Mouse (Mus musculus): ENCODE data around the gene Larp1. TPM values are rescaled to one million over a fixed set of nuclear protein-coding genes. Genes with fewer than 3 reads are reported as not detected.

The Larp1 gene
- polyA plus RNA-seq, 1 experiment from 2014 or later: 23.4 TPM

DNA sequence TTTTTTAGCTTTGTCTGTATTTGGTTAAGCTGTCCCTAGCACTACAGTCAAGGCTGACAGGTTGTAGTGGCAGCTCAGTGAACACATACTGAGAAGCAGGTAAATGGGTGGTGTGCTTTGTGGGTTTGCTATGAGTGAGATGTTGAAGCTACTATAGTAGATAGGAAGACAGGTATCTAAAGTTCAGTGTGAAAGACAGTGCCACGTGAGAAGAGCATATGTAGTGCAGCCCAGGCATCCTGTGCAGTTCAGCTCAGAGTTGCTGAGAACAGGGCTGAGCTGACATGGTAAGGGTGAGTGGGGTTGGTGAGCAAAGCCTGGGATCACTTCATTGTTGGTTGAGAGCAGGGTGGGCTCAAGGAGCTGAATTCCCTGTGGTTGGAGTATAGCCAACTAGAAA is 8.6 kb downstream of the Larp1 start:
- ATAC-seq (ENCODE audit: low read depth): no peak
- H3K27me3 ChIP-seq (ENCODE audit: control insufficient read depth, insufficient read depth, low read length): no peaks in the 10 kb centered on the region
- no peaks in the 10 kb centered on the region for H3K9me3 ChIP-seq (ENCODE audit: control insufficient read depth, low read length)
- H3K9ac ChIP-seq (replicated peaks; ENCODE audit: low read depth, low read length): no peak overlapping the region
- WGBS: 83% methylated on average over 1 of the region's 1 CpGs
- H3K36me3 ChIP-seq (ENCODE audit: control insufficient read depth, insufficient read depth, low read length): no peaks in the 10 kb centered on the region
- H3K27ac ChIP-seq (ENCODE audit: low read depth, low read length): no peak overlapping the region
- no peak overlapping the region for H3K4me2 ChIP-seq (ENCODE audit: low read depth, low read length)
- H3K4me1 ChIP-seq (ENCODE audit: control insufficient read depth, insufficient read depth, low read length): peaks cover 4% of the 10 kb centered on the region; the same call in 1 of the 2 replicates
- H3K4me3 ChIP-seq (ENCODE audit: low read depth, low read length): no peak overlapping the region

DNA sequence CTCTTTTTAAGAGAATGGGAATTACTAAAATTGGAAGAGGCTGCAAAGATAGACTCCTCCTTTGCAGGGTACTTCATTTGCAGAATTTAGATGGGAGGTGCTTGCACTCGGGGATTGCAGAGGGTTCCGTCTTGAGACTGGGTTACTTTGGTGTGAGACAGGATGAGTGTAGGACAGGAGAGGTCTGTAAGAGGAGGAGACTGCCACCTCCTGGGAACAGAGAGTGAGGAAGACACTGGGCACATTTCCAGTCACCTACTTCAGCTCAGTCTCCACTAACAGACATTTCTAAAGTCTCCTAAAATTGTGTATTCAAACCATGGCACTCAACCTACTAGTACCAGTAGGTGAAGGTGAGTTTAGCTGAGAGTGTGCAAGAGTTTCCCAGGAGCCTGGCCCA is 9.4 kb downstream of the Larp1 start:
- no peak for ATAC-seq (ENCODE audit: low read depth)
- no peaks in the 10 kb centered on the region for H3K9me3 ChIP-seq (ENCODE audit: control insufficient read depth, low read length)
- no peak overlapping the region for H3K4me3 ChIP-seq (ENCODE audit: low read depth, low read length)
- H3K4me1 ChIP-seq (ENCODE audit: control insufficient read depth, insufficient read depth, low read length): peaks cover 4% of the 10 kb centered on the region; the same call in 1 of the 2 replicates
- no peak overlapping the region for H3K4me2 ChIP-seq (ENCODE audit: low read depth, low read length)
- H3K27me3 ChIP-seq (ENCODE audit: control insufficient read depth, insufficient read depth, low read length): no peaks in the 10 kb centered on the region
- H3K36me3 ChIP-seq (ENCODE audit: control insufficient read depth, insufficient read depth, low read length): no peaks in the 10 kb centered on the region
- 82% methylated on average over 2 of the region's 2 CpGs for WGBS
- H3K9ac ChIP-seq (replicated peaks; ENCODE audit: low read depth, low read length): no peak overlapping the region
- H3K27ac ChIP-seq (ENCODE audit: low read depth, low read length): no peak overlapping the region

- no peak for ATAC-seq (ENCODE audit: low read depth)
- 95% methylated on average over 4 of the region's 4 CpGs for WGBS
- H3K9me3 ChIP-seq (ENCODE audit: control insufficient read depth, low read length): no peaks in the 10 kb centered on the region
- H3K27ac ChIP-seq (ENCODE audit: low read depth, low read length): no peak overlapping the region
- no peaks in the 10 kb centered on the region for H3K36me3 ChIP-seq (ENCODE audit: control insufficient read depth, insufficient read depth, low read length)
- H3K4me3 ChIP-seq (ENCODE audit: low read depth, low read length): no peak overlapping the region
- H3K9ac ChIP-seq (replicated peaks; ENCODE audit: low read depth, low read length): no peak overlapping the region
- no peaks in the 10 kb centered on the region for H3K27me3 ChIP-seq (ENCODE audit: control insufficient read depth, insufficient read depth, low read length)
- no peak overlapping the region for H3K4me2 ChIP-seq (ENCODE audit: low read depth, low read length)
- H3K4me1 ChIP-seq (ENCODE audit: control insufficient read depth, insufficient read depth, low read length): peaks cover 4% of the 10 kb centered on the region; the same call in 1 of the 2 replicates
Observed at GRCm38 (mm10) chr11:58018701-58019100, 9.8 kb downstream of the Larp1 start.

DNA sequence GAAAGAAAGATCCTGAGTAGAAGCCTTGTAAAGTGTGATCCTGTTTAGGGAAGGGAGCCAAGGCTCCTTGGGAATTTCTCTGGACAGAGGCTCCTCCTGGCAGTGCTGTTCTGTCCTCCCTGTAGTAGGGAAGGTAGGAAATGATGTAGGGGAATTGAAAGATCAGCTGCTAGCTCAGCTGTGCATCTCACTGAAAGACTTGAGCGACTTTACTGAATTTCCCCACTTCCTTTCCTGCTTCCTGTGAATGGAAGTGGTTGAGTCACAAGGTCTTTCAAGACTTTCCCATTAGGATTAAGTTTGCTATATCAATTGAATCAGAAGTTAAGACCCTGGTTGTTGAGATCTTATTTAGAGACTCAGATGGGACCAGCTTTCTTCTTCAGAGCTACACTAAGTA is 12.2 kb downstream of the Larp1 start:
- ATAC-seq (ENCODE audit: low read depth): no peak
- Histone ChIP-seq H3K36me3 (ENCODE audit: control insufficient read depth, insufficient read depth, low read length) (no peaks in the 10 kb centered on the region), H3K4me2 (ENCODE audit: low read depth, low read length) (no peak overlapping the region), H3K27me3 (ENCODE audit: control insufficient read depth, insufficient read depth, low read length) (no peaks in the 10 kb centered on the region), H3K4me3 (ENCODE audit: low read depth, low read length) (no peak overlapping the region), H3K4me1 (ENCODE audit: control insufficient read depth, insufficient read depth, low read length) (peaks cover 4% of the 10 kb centered on the region; the same call in 1 of the 2 replicates), H3K9ac (replicated peaks; ENCODE audit: low read depth, low read length) (no peak overlapping the region), H3K27ac (ENCODE audit: low read depth, low read length) (no peak overlapping the region), H3K9me3 (ENCODE audit: control insufficient read depth, low read length) (no peaks in the 10 kb centered on the region)
- WGBS: 80% methylated on average over 1 of the region's 1 CpGs

DNA sequence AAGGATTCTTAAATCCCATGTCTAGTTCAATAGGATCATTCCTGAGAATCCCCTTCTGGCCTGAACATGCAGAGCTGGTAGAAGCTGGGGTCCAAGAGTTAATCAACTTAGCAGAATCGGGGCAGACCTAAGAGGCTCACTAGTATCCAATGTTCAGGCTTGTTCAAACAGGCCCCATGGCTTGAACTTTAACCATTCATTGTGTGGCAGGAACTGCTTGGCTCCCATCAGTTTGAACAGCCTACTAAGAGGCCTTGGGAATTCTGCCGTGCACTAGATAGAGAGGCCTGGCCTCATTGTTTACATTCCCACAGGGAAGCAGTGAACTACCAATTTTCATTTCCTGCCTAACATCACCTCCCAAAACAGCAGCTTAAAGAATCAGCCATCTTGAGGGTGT is 12.8 kb downstream of the Larp1 start:
- ATAC-seq (ENCODE audit: low read depth): no peak
- Histone ChIP-seq H3K27ac (ENCODE audit: low read depth, low read length) (no peak overlapping the region), H3K4me2 (ENCODE audit: low read depth, low read length) (no peak overlapping the region), H3K27me3 (ENCODE audit: control insufficient read depth, insufficient read depth, low read length) (no peaks in the 10 kb centered on the region), H3K4me3 (ENCODE audit: low read depth, low read length) (no peak overlapping the region), H3K4me1 (ENCODE audit: control insufficient read depth, insufficient read depth, low read length) (peaks cover 4% of the 10 kb centered on the region; the same call in 1 of the 2 replicates), H3K9me3 (ENCODE audit: control insufficient read depth, low read length) (no peaks in the 10 kb centered on the region), H3K9ac (replicated peaks; ENCODE audit: low read depth, low read length) (no peak overlapping the region), H3K36me3 (ENCODE audit: control insufficient read depth, insufficient read depth, low read length) (no peaks in the 10 kb centered on the region)
- 64% methylated on average over 2 of the region's 2 CpGs for WGBS

DNA sequence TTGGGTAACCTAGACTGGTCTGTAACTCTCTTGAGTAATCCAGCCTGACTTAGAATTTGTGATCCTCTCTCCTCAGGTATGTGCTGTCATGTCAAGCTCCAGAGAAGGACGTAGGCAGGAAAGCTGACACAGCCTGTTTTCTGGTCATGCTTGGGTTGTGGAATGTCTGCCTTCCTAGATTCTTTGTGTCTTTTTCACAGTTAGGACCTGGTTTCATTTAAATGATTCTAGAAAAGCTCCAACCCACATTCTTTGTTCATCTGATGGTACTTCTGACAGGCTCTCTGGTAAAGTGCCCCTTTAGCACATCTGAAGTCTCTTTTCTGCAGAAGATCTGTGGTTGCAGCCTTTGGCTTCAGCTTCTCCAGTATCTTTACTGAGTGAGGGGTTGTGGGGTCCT is 15.4 kb downstream of the Larp1 start:
- no peaks in the 10 kb centered on the region for H3K36me3 ChIP-seq (ENCODE audit: control insufficient read depth, insufficient read depth, low read length)
- peaks cover 4% of the 10 kb centered on the region; the same call in 1 of the 2 replicates for H3K4me1 ChIP-seq (ENCODE audit: control insufficient read depth, insufficient read depth, low read length)
- ATAC-seq (ENCODE audit: low read depth): no peak
- no peak overlapping the region for H3K4me2 ChIP-seq (ENCODE audit: low read depth, low read length)
- no peaks in the 10 kb centered on the region for H3K9me3 ChIP-seq (ENCODE audit: control insufficient read depth, low read length)
- 90% methylated on average over 1 of the region's 1 CpGs for WGBS
- H3K4me3 ChIP-seq (ENCODE audit: low read depth, low read length): no peak overlapping the region
- H3K9ac ChIP-seq (replicated peaks; ENCODE audit: low read depth, low read length): no peak overlapping the region
- H3K27ac ChIP-seq (ENCODE audit: low read depth, low read length): no peak overlapping the region
- H3K27me3 ChIP-seq (ENCODE audit: control insufficient read depth, insufficient read depth, low read length): no peaks in the 10 kb centered on the region

DNA sequence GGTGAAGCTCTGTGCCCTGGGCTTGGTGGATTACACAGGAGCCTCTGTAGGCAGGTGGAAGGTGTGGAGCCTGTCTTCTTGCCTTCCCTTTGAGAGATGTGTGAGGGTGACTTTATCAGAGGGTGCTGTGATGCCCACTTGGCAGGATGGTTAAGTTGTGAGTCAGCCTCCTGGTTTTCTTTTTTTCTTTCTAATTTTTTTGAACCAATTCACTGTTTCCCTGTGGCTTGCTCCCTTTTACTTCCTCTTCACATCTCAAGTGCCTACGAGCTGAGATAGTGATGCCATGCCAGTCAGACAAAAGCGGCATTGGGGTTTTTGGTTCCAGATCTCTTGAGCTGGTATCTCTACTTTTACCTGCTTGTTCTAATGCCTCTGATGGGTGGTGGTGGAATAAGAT is 15.8 kb downstream of the Larp1 start:
- Histone ChIP-seq H3K4me1 (ENCODE audit: control insufficient read depth, insufficient read depth, low read length) (peaks cover 4% of the 10 kb centered on the region; the same call in 1 of the 2 replicates), H3K9ac (replicated peaks; ENCODE audit: low read depth, low read length) (no peak overlapping the region), H3K4me3 (ENCODE audit: low read depth, low read length) (no peak overlapping the region), H3K36me3 (ENCODE audit: control insufficient read depth, insufficient read depth, low read length) (no peaks in the 10 kb centered on the region), H3K27me3 (ENCODE audit: control insufficient read depth, insufficient read depth, low read length) (no peaks in the 10 kb centered on the region), H3K27ac (ENCODE audit: low read depth, low read length) (no peak overlapping the region), H3K9me3 (ENCODE audit: control insufficient read depth, low read length) (no peaks in the 10 kb centered on the region), H3K4me2 (ENCODE audit: low read depth, low read length) (no peak overlapping the region)
- ATAC-seq (ENCODE audit: low read depth): no peak
- 93% methylated on average over 2 of the region's 2 CpGs for WGBS

DNA sequence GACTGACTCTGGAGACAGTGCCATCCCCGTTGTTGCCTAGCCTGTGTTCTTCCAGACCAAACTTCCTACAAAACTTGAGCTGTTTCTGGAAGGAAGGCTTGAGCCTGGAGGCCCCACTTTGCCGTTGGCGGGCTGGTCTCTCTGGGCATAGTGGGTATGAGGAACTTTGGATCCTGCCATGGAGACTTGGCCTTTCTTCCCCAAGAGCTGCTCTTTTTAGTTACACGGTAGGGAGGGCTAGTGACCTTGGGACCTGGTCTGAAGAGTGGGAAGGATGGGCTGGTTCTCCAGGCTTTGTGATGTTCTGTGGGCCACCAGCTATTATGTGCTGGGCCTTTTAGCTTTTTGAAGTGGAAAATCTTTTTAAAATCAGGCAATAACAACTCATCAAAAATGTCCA is 17.0 kb downstream of the Larp1 start:
- H3K4me3 ChIP-seq (ENCODE audit: low read depth, low read length): no peak overlapping the region
- H3K27me3 ChIP-seq (ENCODE audit: control insufficient read depth, insufficient read depth, low read length): no peaks in the 10 kb centered on the region
- no peak for ATAC-seq (ENCODE audit: low read depth)
- 91% methylated on average over 4 of the region's 4 CpGs for WGBS
- H3K27ac ChIP-seq (ENCODE audit: low read depth, low read length): no peak overlapping the region
- peaks cover 4% of the 10 kb centered on the region; the same call in 1 of the 2 replicates for H3K4me1 ChIP-seq (ENCODE audit: control insufficient read depth, insufficient read depth, low read length)
- no peaks in the 10 kb centered on the region for H3K9me3 ChIP-seq (ENCODE audit: control insufficient read depth, low read length)
- H3K4me2 ChIP-seq (ENCODE audit: low read depth, low read length): no peak overlapping the region
- H3K9ac ChIP-seq (replicated peaks; ENCODE audit: low read depth, low read length): no peak overlapping the region
- H3K36me3 ChIP-seq (ENCODE audit: control insufficient read depth, insufficient read depth, low read length): no peaks in the 10 kb centered on the region

- 68% methylated on average over 3 of the region's 3 CpGs for WGBS
- peaks cover 4% of the 10 kb centered on the region; the same call in 1 of the 2 replicates for H3K4me1 ChIP-seq (ENCODE audit: control insufficient read depth, insufficient read depth, low read length)
- no peak for ATAC-seq (ENCODE audit: low read depth)
Observed at GRCm38 (mm10) chr11:58026337-58026736, 17.5 kb downstream of the Larp1 start.

More at GRCm38 (mm10) chr11:58026337-58026736, 17.5 kb downstream of the Larp1 start:
- Histone ChIP-seq H3K36me3 (ENCODE audit: control insufficient read depth, insufficient read depth, low read length) (no peaks in the 10 kb centered on the region), H3K27ac (ENCODE audit: low read depth, low read length) (no peak overlapping the region), H3K9ac (replicated peaks; ENCODE audit: low read depth, low read length) (no peak overlapping the region), H3K27me3 (ENCODE audit: control insufficient read depth, insufficient read depth, low read length) (no peaks in the 10 kb centered on the region), H3K4me2 (ENCODE audit: low read depth, low read length) (no peak overlapping the region), H3K9me3 (ENCODE audit: control insufficient read depth, low read length) (no peaks in the 10 kb centered on the region), H3K4me3 (ENCODE audit: low read depth, low read length) (no peak overlapping the region)
